Mouse (Mus musculus) telencephalon, adult 2 months (tissue): ENCODE results near the gene Brip1.

ENCODE experiments used
- DNase-seq: peaks from one replicate; pipeline ENCODE4 v3.0.0-alpha.2; 2011; ENCODE audit warnings: low read depth, low spot score

Gene Brip1

DNA sequence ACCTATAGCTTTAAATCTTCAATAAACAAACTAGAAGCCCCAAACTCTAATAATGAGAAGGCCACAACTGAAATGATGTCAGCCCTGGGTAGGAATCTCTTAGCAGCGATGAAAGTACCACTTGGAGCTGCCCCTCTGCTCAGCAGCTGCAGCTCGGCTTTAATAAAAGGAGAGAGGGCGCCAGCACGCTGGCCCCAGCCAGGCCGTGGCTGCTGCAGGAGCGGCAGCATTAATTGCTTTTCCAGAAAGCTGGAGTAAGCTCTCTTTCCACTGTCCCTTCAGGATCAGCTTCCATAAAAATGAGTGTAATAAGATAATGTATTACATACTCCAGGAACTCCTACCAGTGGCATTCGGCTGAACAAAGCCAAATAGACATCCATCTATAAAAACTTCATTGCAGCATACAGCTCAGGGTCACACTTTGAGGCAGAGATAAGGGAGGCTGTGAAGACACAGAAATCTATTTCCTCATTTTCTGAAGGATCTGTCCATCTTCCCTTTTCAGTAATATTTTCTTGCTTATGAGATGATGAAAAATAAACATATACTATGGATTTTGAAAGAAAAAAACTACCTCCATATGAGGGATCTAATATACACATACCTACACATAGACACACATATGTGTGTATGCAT lies 174.3 kb downstream of the Brip1 start:
- no peak for DNase-seq

DNA sequence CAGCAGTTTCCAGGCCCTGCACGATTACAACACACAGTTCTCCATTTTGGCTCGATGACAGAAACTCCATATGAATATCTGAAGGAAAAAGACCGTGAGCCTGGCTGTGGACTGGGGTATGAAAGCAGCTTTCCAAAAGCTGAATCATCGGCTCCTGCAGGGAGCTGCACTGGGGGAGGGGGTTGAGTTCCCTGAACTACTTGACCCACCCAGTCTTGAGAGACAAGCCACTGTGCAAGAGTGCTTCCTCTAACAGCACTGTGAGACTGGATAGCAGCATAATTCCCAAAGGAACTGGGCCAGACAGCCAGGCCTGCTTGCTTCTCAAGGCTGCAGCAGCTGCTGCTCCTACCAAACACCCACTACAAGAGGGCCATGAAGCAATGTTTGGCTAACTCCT lies 178.6 kb downstream of the Brip1 start:
- DNase-seq = no peak

GRCm38 (mm10) chr11:86020033-86020432 lies 181.0 kb downstream of the Brip1 start:
- DNase-seq = no peak

GRCm38 (mm10) chr11:86016242-86016641 lies 184.8 kb downstream of the Brip1 start:
- no peak for DNase-seq

GRCm38 (mm10) chr11:86013087-86013486 lies 187.9 kb downstream of the Brip1 start:
- no peak for DNase-seq

DNA sequence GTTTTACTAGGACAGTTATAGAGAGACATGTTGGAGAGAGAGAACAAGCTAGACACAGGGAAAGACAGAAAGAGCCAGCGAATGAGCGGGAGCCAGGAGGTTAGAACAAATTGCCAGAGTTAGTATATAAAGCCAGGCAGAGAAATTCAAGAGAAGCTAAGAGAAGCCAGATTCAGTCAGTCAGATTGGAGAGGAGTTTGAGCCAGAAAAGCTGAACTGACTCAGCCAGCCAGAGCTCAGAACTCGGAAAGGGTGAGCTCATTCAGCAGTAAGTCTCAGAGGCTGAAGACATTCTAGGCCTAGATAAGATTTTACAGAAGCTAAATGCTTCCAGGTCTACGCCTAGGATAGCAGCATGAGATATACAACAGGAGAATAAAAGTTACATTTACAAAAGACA lies 190.5 kb downstream of the Brip1 start:
- no peak for DNase-seq

DNA sequence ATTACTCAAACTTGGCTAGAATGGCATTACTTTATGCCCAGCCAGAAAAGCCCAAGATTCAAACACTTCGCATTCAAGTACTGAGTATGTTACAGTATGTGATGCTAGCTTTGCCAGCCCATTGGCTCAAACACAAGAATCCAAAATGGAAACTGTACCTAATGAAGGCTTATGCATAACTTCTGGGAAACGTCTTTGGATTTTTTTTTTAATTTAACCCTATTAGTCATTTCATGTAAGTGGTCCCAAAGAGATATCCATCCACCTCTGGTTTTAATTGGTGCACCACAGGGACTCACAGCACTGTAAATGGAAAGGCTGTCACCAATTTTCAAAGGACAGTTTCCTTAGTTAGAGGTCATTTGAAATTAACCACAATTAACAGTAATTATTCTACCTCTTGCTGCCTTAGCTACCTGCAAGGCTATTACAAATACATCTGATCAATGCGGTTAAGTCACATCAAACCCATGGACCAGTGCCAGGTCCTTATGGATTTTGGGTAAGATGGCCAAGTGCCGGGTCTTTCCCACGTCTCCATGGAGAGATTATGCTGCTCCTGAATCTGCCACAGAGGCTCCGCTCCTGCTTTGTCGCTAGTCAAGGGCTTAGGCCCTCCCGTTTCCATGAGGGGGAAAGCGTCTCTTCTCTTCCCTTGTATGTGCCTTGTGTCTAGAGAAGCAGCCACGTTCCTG lies 192.6 kb downstream of the Brip1 start:
- no peak for DNase-seq
